Mouse (Mus musculus): ENCODE measurements around the gene Gal. TPM values are rescaled to one million over a fixed set of nuclear protein-coding genes. Genes with fewer than 3 reads are reported as not detected.

The Gal gene
- polyA plus RNA-seq, 1 experiment from 2014 or later: 1.1 TPM

DNA sequence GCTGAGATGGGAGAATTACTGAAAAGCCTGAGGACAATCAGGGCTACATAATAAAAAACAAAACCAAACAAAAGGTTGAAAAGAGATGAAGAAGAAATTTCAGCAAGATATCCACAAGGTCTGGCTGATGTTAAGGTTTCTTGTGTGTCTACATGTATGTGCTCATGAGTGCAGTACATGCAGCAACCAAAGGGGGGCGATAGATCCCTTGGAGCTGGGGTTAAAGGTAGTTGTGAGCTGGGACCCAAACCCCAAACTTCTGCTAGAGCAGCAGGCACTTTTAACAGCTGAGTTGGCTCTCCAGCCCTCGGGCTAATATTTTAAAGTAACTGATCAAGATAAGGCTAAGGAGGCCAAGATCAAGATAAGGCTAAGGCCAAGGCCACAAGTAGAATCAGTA lies 40.3 kb downstream of the Gal start:
- Histone ChIP-seq H3K27me3 (replicated peaks; ENCODE audit: low read depth, poor library complexity, severe bottlenecking) (no peaks in the 10 kb centered on the region), H3K9me3 (no peaks in the 10 kb centered on the region), H3K4me1 (peaks cover 4% of the 10 kb centered on the region), H3K36me3 (replicated peaks) (no peaks in the 10 kb centered on the region), H3K4me3 (no peak overlapping the region), H3K27ac (replicated peaks) (no peak overlapping the region)
- no peak for DNase-seq (ENCODE audit: low spot score)
- 63% methylated on average over 2 of the region's 2 CpGs for WGBS

DNA sequence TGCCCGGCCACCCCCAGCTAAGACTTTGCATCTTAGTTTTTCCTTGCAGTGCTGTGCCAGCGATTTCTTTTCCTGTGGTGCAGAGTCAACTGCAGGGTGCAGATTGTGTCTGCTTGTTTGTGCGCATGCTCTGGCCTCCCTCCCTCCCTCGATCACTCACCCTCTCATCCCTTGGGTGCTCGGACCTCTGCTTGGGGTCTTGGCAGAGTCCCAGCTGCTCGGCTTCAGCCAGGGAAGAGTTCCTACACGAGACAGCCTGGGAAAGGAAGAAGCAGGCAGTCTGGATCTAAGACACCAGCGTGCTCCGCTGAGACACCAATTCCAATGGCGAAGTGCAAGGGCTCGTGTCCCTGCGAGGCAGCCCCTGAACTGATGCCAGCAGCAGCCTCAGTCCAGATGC lies 41.0 kb downstream of the Gal start:
- Histone ChIP-seq H3K4me1 (peaks cover 4% of the 10 kb centered on the region), H3K36me3 (replicated peaks) (no peaks in the 10 kb centered on the region), H3K4me3 (no peak overlapping the region), H3K27ac (replicated peaks) (no peak overlapping the region), H3K27me3 (replicated peaks; ENCODE audit: low read depth, poor library complexity, severe bottlenecking) (no peaks in the 10 kb centered on the region), H3K9me3 (no peaks in the 10 kb centered on the region)
- no peak for DNase-seq (ENCODE audit: low spot score)
- WGBS: 72% methylated on average over 12 of the region's 12 CpGs

GRCm38 (mm10) chr19:3368276-3368675 lies 46.1 kb downstream of the Gal start:
- no peak for DNase-seq (ENCODE audit: low spot score)
- Histone ChIP-seq H3K9me3 (no peaks in the 10 kb centered on the region), H3K4me3 (no peak overlapping the region), H3K27me3 (replicated peaks; ENCODE audit: low read depth, poor library complexity, severe bottlenecking) (no peaks in the 10 kb centered on the region), H3K27ac (replicated peaks) (no peak overlapping the region), H3K4me1 (no peaks in the 10 kb centered on the region), H3K36me3 (replicated peaks) (no peaks in the 10 kb centered on the region)
- WGBS: 89% methylated on average over 3 of the region's 3 CpGs

- Histone ChIP-seq H3K4me3 (no peak overlapping the region), H3K4me1 (no peaks in the 10 kb centered on the region), H3K9me3 (no peaks in the 10 kb centered on the region), H3K27me3 (replicated peaks; ENCODE audit: low read depth, poor library complexity, severe bottlenecking) (no peaks in the 10 kb centered on the region), H3K27ac (replicated peaks) (no peak overlapping the region), H3K36me3 (replicated peaks) (no peaks in the 10 kb centered on the region)
- DNase-seq (ENCODE audit: low spot score): no peak
- 93% methylated on average over 3 of the region's 3 CpGs for WGBS
Measured at GRCm38 (mm10) chr19:3365089-3365488, 49.3 kb downstream of the Gal start.

GRCm38 (mm10) chr19:3363510-3363909 lies 50.8 kb downstream of the Gal start:
- H3K27ac ChIP-seq (replicated peaks): no peak overlapping the region
- DNase-seq (ENCODE audit: low spot score): no peak
- 89% methylated on average over 4 of the region's 4 CpGs for WGBS
- H3K4me1 ChIP-seq: no peaks in the 10 kb centered on the region
- no peaks in the 10 kb centered on the region for H3K27me3 ChIP-seq (replicated peaks; ENCODE audit: low read depth, poor library complexity, severe bottlenecking)
- H3K9me3 ChIP-seq: no peaks in the 10 kb centered on the region
- no peaks in the 10 kb centered on the region for H3K36me3 ChIP-seq (replicated peaks)
- H3K4me3 ChIP-seq: no peak overlapping the region

Other genes with a start within 250 kb of the Gal start
- 143 and 148 TPM in 2 replicates for gene Mrpl21, start 131.6 kb downstream of the Gal start, polyA plus RNA-seq (2016; fragmentation: Nextera tagmentation; extraction: Ambion mirVana)
- gene Ighmbp2, start 131.5 kb downstream of the Gal start, polyA plus RNA-seq (2016; fragmentation: Nextera tagmentation; extraction: Ambion mirVana): 12.3 and 13.8 TPM in 2 replicates
- 4.5 and 5.7 TPM in 2 replicates for gene Cpt1a, start 92.2 kb downstream of the Gal start, polyA plus RNA-seq (2016; fragmentation: Nextera tagmentation; extraction: Ambion mirVana)
- gene Tesmin, start 25.7 kb downstream of the Gal start, polyA plus RNA-seq (2016; fragmentation: Nextera tagmentation; extraction: Ambion mirVana): 0.30 and 0.49 TPM in 2 replicates
- gene Ppp6r3, start 161.2 kb upstream of the Gal start, polyA plus RNA-seq (2016; fragmentation: Nextera tagmentation; extraction: Ambion mirVana): 70.6 and 73.9 TPM in 2 replicates

All from embryonic facial prominence, embryonic 10.5 days (tissue).